Mouse (Mus musculus) neural tube, embryonic 11.5 days (tissue): ENCODE data around the gene Abtb1. TPM values are rescaled to one million over a fixed set of nuclear protein-coding genes. Genes with fewer than 3 reads are reported as not detected.

Source experiments
- ATAC-seq: fragments of 200-750 bp; cut with Nextera tagmentation; 2 replicates; pipeline ENCODE4 v1.8.0; 2017; ENCODE audit warnings: moderate number of reproducible peaks, mild to moderate bottlenecking, moderate TSS enrichment, moderate library complexity; ENCODE audit not compliant: insufficient read depth, low FRiP score, low TSS enrichment
- DNase-seq: peaks from one replicate; pipeline ENCODE4 v3.0.0-alpha.2; 2015; ENCODE audit warnings: low spot score
- H3K27ac ChIP-seq: fragments of 300-500 bp; sonication (generic); 2 replicates; pipeline ENCODE4 v1.5.1; 2014; ENCODE audit warnings: low read depth, mild to moderate bottlenecking, low read length
- H3K27me3 ChIP-seq: fragments of 300-500 bp; sonication (generic); 2 replicates; pipeline ENCODE4 v1.6.1; 2014; ENCODE audit warnings: mild to moderate bottlenecking, low read length, mixed read lengths; ENCODE audit not compliant: control insufficient read depth, insufficient read depth
- H3K36me3 ChIP-seq: fragments of 300-500 bp; sonication (generic); 2 replicates; pipeline ENCODE4 v1.6.1; 2014; ENCODE audit warnings: mild to moderate bottlenecking, low read length, moderate library complexity, mixed read lengths; ENCODE audit not compliant: control insufficient read depth, insufficient read depth
- H3K4me1 ChIP-seq: fragments of 300-500 bp; sonication (generic); 2 replicates; pipeline ENCODE4 v1.6.1; 2014; ENCODE audit warnings: low read length, mixed read lengths; ENCODE audit not compliant: control insufficient read depth, insufficient read depth
- H3K4me2 ChIP-seq: fragments of 300-500 bp; sonication (generic); 2 replicates; pipeline ENCODE4 v1.6.1; 2014; ENCODE audit warnings: low read depth, mild to moderate bottlenecking, moderate library complexity
- H3K4me3 ChIP-seq: fragments of 300-500 bp; sonication (generic); 2 replicates; pipeline ENCODE4 v1.5.1; 2014; ENCODE audit warnings: low read depth, low read length
- H3K9ac ChIP-seq: fragments of 300-500 bp; sonication (generic); 2 replicates; pipeline ENCODE4 v1.6.1; 2014; ENCODE audit warnings: mild to moderate bottlenecking, low read length
- H3K9me3 ChIP-seq: fragments of 300-500 bp; sonication (generic); 2 replicates; pipeline ENCODE4 v1.6.1; 2016; ENCODE audit warnings: low read length; ENCODE audit not compliant: control insufficient read depth
- WGBS: fragments of 180-500 bp; shearing (Covaris S2); extraction: QIAGEN DNeasy Blood & Tissue Kit; methylation state at CpG from one replicate; pipeline ENCODE4 v1.1.7; 2014; 5-methylcytosine and 5-hydroxymethylcytosine counted together
- polyA plus RNA-seq: library from polyadenylated mRNA; unstranded; fragments of >200 nt; fragmentation: Nextera tagmentation; extraction: Ambion mirVana; gene quantifications from 2 replicates; pipeline ENCODE4 v1.2.1, GENCODE M21; 2014

The Abtb1 gene
- 22.9 and 28.4 TPM in 2 replicates for polyA plus RNA-seq

- ATAC-seq (peak; percentile 95), DNase-seq (peak; percentile 99)
- H3K4me3 ChIP-seq, result peak within 1 kb of the TSS; percentile 72
- peak within 1 kb of the TSS; percentile 79 for H3K4me2 ChIP-seq
- H3K27me3 ChIP-seq, result no peaks in the 10 kb centered on the region
- H3K4me1 ChIP-seq, result peaks cover 19% of the 10 kb centered on the region
- no peaks in the 10 kb centered on the region for H3K9me3 ChIP-seq
- peak within 1 kb of the TSS; percentile 74 for H3K9ac ChIP-seq
- under 1% methylated on average over 71 of the region's 72 CpGs for WGBS
- H3K27ac ChIP-seq, result peak within 1 kb of the TSS; percentile 87
- H3K36me3 ChIP-seq, result peaks cover 2% of the 10 kb centered on the region
Measured at GRCm38 (mm10) chr6:88841781-88842689, at the start of gene Abtb1. Gene Abtb1, minus strand, starts transcription at chr6:88841984.

- no peak for DNase-seq
- no peak for ATAC-seq
- Histone ChIP-seq H3K27ac (no peak overlapping the region), H3K4me2 (no peak overlapping the region), H3K9me3 (no peaks in the 10 kb centered on the region), H3K27me3 (no peaks in the 10 kb centered on the region), H3K9ac (no peak overlapping the region), H3K36me3 (peaks cover 60% of the 10 kb centered on the region), H3K4me1 (no peaks in the 10 kb centered on the region), H3K4me3 (no peak overlapping the region)
- WGBS, result 90% methylated on average over 7 of the region's 7 CpGs
Measured at GRCm38 (mm10) chr6:88890832-88891231, 49.0 kb upstream of the Abtb1 start.

- WGBS, result 92% methylated on average over 13 of the region's 13 CpGs
- no peak for ATAC-seq
- Histone ChIP-seq H3K4me2 (no peak overlapping the region), H3K9me3 (no peaks in the 10 kb centered on the region), H3K4me1 (no peaks in the 10 kb centered on the region), H3K27me3 (no peaks in the 10 kb centered on the region), H3K9ac (no peak overlapping the region), H3K4me3 (no peak overlapping the region), H3K27ac (no peak overlapping the region), H3K36me3 (peaks cover 57% of the 10 kb centered on the region)
- DNase-seq, result no peak
Measured at GRCm38 (mm10) chr6:88889410-88890042, 47.7 kb upstream of the Abtb1 start.

- H3K4me1 ChIP-seq, result no peaks in the 10 kb centered on the region
- peak; percentile 79 for ATAC-seq
- no peaks in the 10 kb centered on the region for H3K9me3 ChIP-seq
- peak; percentile 50 for DNase-seq
- peaks cover 46% of the 10 kb centered on the region for H3K36me3 ChIP-seq
- H3K9ac ChIP-seq, result no peak overlapping the region
- 81% methylated on average over 2 of the region's 2 CpGs for WGBS
- H3K4me3 ChIP-seq, result no peak overlapping the region
- H3K27me3 ChIP-seq, result no peaks in the 10 kb centered on the region
- H3K27ac ChIP-seq, result no peak overlapping the region
- no peak overlapping the region for H3K4me2 ChIP-seq
Measured at GRCm38 (mm10) chr6:88886417-88886967, 44.7 kb upstream of the Abtb1 start.

- Histone ChIP-seq H3K36me3 (peaks cover 42% of the 10 kb centered on the region), H3K27me3 (no peaks in the 10 kb centered on the region), H3K4me3 (no peak overlapping the region), H3K4me1 (no peaks in the 10 kb centered on the region), H3K9me3 (no peaks in the 10 kb centered on the region), H3K9ac (no peak overlapping the region), H3K27ac (no peak overlapping the region), H3K4me2 (no peak overlapping the region)
- no peak for ATAC-seq
- WGBS, result 87% methylated on average over 12 of the region's 12 CpGs
- DNase-seq, result no peak
Measured at GRCm38 (mm10) chr6:88885644-88886416, 44.0 kb upstream of the Abtb1 start.

- DNase-seq, result no peak
- Histone ChIP-seq H3K36me3 (peaks cover 33% of the 10 kb centered on the region), H3K4me2 (no peak overlapping the region), H3K27me3 (no peaks in the 10 kb centered on the region), H3K27ac (no peak overlapping the region), H3K4me3 (no peak overlapping the region), H3K9ac (no peak overlapping the region), H3K4me1 (no peaks in the 10 kb centered on the region), H3K9me3 (no peaks in the 10 kb centered on the region)
- ATAC-seq, result no peak
- WGBS, result 95% methylated on average over 17 of the region's 17 CpGs
Measured at GRCm38 (mm10) chr6:88884690-88885089, 42.9 kb upstream of the Abtb1 start.

- Histone ChIP-seq H3K4me2 (no peak overlapping the region), H3K36me3 (peaks cover 29% of the 10 kb centered on the region)
- no peak for DNase-seq
Measured at GRCm38 (mm10) chr6:88884195-88884594, 42.4 kb upstream of the Abtb1 start.

GRCm38 (mm10) chr6:88881334-88881733 is 39.5 kb upstream of the Abtb1 start:
- Histone ChIP-seq H3K4me2 (no peak overlapping the region), H3K27ac (no peak overlapping the region), H3K36me3 (peaks cover 14% of the 10 kb centered on the region), H3K27me3 (no peaks in the 10 kb centered on the region), H3K9me3 (no peaks in the 10 kb centered on the region), H3K4me1 (no peaks in the 10 kb centered on the region), H3K9ac (no peak overlapping the region), H3K4me3 (no peak overlapping the region)
- DNase-seq (no peak), ATAC-seq (no peak)
- WGBS, result 74% methylated on average over 7 of the region's 7 CpGs

More at GRCm38 (mm10) chr6:88884195-88884594, 42.4 kb upstream of the Abtb1 start:
- H3K9me3 ChIP-seq, result no peaks in the 10 kb centered on the region
- H3K4me1 ChIP-seq, result no peaks in the 10 kb centered on the region
- 95% methylated on average over 10 of the region's 10 CpGs for WGBS
- no peak overlapping the region for H3K27ac ChIP-seq
- no peak overlapping the region for H3K4me3 ChIP-seq
- no peak overlapping the region for H3K9ac ChIP-seq
- no peak for ATAC-seq
- no peaks in the 10 kb centered on the region for H3K27me3 ChIP-seq
